Mouse (Mus musculus) layer of hippocampus, adult 8-10 months (tissue): ENCODE data around the gene Sema7a. TPM values are rescaled to one million over a fixed set of nuclear protein-coding genes. Genes with fewer than 3 reads are reported as not detected.

Source experiments
- DNase-seq, 2 experiments: peaks; one replicate each; pipeline ENCODE4 v3.0.0; 2022; ENCODE audit warnings: low spot score in 2 of 2
- total RNA-seq, 4 experiments: library from RNA; stranded (reverse); gene quantifications; 2 replicates each; pipeline ENCODE4 v1.2.4; 2022

Sema7a gene
- total RNA-seq, 4 experiments from 2014 or later = 91.0 to 102 (median 94.4) TPM

DNA sequence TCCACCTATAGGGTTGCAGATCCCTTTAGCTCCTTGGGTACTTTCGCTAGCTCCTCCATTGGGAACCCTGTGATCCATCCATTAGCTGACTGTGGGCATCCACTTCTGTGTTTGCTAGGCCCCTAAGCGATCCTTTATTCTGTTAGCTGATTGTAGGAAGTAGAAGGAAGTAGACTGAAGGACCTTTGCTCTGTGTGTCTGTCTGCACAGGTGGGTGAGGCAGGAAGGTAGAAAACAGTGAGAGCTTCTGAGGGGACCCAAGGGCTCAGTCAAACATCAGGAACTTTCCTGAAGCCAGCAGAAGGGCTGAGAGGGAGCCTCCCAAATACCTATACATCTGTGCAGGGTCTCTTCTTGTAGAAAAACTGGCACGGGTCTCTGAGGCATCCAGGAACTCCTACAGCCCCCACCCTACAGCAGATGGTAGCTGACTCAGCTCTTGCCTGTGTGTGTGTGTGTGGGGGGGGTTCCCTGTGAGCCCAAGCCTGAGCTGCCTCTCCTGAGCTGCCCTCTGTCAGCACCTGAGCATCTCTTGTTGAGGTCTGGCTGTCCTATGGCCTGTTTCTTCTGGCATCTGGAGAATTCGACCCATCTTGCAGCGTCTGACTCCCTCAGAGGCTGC lies 35.4 kb downstream of the Sema7a start:
- no peak for DNase-seq

DNA sequence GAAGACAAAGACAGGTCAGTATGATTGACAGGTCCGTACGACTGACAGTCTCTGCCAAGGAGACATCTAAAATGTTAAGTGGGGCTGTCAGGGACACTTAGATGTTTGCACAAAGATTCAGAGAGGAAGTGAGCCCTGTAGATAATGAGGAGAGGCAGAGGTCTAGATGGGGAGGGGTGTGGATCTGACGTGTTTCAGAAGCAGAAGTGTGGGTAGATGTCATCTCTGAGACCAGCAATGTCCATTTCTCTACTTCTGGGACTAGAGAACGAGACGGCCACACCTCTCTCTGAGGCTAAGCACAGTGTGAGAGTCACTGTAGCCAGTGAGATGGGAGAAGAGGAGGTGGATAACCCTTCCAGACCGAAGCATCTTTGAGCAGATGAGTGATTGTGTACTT lies 38.1 kb downstream of the Sema7a start:
- DNase-seq = no peak

- no peak for DNase-seq
Observed at GRCm38 (mm10) chr9:57978858-57979257, 38.9 kb downstream of the Sema7a start.

DNA sequence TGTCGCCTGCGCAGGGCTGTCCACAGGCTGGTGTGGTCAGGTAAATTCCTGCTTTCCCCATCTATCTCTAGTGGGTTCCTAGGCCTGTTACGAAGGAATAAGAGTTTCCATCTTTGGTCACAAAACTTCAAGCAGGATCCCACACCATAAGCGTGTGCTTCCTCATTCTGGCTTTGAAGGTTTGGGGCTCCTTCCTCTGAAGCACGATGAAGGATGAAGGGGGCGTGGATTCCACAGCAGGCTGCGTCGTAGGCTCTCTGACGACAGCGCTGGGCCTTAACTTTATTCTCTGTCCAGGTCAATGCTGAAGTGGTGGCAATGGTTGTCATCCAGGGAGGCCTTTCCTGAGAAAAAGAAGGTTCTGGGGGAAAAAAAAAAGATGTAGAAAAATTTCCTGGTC lies 40.7 kb downstream of the Sema7a start:
- DNase-seq = no peak

DNA sequence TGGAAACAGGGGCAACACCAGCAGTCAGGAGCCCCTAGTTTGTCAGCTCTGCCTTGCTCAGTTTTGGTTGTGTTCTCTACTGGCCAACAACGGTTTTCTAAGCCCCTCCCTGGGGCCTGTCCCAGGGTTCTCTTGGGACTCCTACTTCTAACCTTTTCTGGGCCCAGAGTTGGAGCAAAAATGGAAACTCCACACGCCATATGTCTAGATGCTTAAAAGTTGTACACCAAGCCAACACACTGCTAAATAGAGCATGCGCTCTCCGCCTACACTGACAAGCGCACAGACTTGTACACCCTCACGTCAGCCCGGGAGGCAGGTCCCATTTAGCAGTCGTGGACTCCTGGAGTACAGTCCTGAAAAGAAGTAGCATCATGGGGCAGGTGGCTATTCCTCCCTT lies 45.4 kb downstream of the Sema7a start:
- peak; percentile 70 to 75 for DNase-seq

- DNase-seq = no peak
Observed at GRCm38 (mm10) chr9:57986293-57986692, 46.4 kb downstream of the Sema7a start.

GRCm38 (mm10) chr9:57988098-57988497 lies 48.2 kb downstream of the Sema7a start:
- no peak for DNase-seq

DNA sequence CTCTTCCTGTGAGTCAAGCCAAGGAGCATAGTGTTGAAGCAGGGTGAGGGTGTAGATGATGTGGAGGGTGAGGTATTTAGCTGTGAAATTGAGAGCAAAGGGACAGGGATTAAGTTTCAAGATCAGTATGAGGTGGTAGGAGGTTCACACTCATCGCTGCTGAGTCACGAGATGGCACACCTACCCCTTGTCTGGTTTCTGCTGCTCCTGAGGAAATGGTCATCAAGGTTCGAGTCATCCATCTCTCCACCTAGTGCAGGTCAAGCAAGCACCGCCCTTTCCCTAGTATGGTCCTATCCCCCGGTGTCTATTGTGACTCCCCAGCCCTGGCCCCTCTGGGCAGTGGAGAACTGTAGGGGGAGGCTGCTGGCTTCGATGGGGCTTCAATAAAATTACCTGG lies 49.4 kb downstream of the Sema7a start:
- DNase-seq = no peak

DNA sequence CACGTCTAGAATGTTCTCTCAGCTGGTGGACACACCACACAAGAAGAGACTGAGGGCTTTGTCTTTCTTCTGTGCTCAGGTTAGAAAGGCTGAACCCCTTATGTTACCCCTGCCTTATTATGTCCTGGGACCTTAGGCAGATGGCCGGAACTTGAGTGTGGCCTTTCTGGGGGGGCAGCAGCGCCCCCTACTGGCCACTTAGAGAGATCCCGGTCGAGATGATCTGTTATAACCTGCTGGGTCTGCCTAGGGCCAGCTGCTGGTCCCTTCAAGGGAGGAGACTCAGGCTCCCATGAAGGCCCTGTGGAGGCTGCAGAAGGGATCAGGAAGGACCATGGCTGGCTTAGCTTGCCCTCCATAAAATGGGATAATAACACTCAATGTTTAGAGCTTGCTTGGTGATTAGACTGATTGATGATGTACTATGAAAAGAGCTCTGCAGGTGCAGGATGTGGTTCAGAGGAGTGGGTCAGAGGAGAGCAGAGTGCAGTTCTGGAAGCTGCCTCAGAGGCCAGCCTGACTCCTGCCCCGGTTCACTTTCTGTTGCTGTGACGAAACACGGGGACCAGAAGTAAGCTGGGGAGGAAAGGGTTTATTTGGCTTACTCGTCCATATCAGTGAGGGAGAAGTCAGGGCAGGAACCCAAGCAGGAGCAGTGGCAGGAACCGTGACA lies 50.7 kb downstream of the Sema7a start:
- no peak for DNase-seq

GRCm38 (mm10) chr9:57992060-57992459 lies 52.1 kb downstream of the Sema7a start:
- no peak for DNase-seq

DNA sequence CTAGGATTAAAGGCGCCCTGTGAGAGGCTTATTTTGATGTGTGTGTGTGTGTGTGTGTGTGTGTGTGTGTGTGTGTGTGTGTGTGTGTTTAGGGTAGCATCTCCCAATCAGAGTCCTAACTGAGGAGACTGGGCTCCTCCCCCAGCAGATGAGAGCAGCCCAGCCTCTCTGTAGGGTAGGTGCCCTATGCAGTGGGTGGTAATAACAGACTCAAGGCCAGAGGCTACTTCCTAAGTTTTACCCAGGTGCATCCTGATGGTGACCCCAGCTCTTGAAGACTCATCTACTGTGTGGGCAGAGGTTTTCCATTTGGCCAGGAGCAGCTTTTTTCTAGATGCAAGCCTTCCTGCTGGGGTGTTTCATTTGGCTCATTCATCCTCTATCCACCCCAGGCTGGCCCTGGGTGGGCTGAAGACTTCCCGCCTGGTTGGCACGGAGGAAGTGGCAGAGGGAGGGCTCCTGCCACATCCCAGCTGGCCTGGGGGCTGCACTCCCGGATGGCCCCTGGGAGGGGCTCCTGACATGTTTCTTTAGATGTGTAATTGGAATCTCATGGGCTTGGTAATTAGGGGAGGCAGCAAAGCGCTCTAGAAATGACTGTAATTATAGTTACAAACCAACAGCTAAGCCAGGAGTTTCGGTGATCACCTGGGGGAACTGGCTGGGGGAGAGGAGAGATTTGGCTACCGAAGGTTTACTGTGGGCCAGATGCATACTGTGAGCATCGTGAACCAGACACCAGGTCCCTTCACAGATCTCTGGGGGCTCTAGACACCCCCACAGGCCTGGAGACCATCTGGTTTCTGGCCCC lies 53.1 kb downstream of the Sema7a start:
- no peak for DNase-seq

DNA sequence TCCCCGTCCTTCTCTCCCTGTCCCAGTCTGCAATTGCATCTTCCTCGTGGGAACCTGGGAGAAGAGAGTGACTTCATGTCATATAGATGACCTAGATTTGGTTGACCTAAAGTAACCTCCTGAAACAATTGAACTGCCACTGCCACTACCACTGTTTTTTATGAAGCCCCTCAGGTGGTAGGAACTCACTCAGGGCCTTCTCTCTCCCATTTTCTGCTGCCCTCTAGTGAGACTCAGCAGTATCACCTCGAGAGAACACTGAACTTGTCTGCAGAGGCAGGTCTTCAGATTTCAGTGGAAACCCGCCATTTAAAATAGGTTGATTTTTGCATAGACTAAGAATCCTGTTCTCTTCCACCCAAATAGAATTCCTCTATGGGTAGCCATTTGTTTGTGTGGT lies 55.4 kb downstream of the Sema7a start:
- no peak for DNase-seq

- no peak for DNase-seq
Observed at GRCm38 (mm10) chr9:57997511-57998031, 57.7 kb downstream of the Sema7a start.

GRCm38 (mm10) chr9:57998032-57998659 lies 58.2 kb downstream of the Sema7a start:
- peak in 1 of 2 experiments; percentile 32 for DNase-seq

- DNase-seq = no peak
Observed at GRCm38 (mm10) chr9:57998685-57999084, 58.8 kb downstream of the Sema7a start.

- no peak for DNase-seq
Observed at GRCm38 (mm10) chr9:57999676-58000075, 59.8 kb downstream of the Sema7a start.

DNA sequence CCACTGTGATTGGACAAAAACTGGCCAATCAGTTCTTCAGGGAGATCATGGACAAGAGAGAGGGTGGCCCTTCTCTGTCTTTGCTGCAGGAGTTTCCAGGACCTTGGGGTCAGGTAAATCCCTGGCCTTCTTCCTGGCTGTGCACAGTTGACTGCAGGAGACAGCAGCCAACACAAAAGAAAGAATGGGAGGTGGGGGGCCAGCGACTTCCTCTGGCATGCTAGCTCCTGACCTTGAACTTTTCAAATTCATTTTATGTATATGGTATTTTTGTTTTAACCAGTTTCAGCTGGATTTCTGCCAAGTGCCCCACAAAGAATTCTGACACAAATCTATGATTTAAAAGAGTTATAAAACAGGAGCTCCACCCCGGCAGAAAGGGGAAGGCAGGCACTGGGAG lies 63.4 kb downstream of the Sema7a start:
- no peak for DNase-seq

- DNase-seq = no peak
Observed at GRCm38 (mm10) chr9:58005753-58006461, 66.0 kb downstream of the Sema7a start, which contains the start of gene Cyp11a1. TSS of gene Cyp11a1 (plus strand) at chr9:58006411.

- no peak for DNase-seq
Observed at GRCm38 (mm10) chr9:58008336-58009014, 68.6 kb downstream of the Sema7a start.

DNA sequence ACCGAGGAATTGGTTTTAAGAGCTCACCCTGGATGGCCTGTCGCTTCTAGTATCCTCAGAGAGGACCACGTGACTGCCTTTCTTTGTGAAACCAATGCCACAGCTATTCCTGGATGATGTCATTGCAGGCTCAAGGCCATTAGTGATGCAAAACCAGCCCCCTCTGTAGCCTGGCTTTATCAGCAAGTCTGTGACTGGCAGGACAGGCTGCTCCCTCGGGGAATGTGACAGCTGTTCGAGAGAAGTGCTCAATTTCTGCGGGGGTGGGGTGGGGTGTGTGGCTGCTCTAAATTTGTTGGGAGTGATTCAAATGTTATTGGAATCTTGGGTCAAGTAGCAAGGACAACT lies 69.1 kb downstream of the Sema7a start:
- DNase-seq = peak; percentile 58 to 60

- DNase-seq = no peak
Observed at GRCm38 (mm10) chr9:58009588-58009987, 69.7 kb downstream of the Sema7a start.
